Mouse (Mus musculus): Measurements from ENCODE around the gene Capzb.

The Capzb gene

DNA sequence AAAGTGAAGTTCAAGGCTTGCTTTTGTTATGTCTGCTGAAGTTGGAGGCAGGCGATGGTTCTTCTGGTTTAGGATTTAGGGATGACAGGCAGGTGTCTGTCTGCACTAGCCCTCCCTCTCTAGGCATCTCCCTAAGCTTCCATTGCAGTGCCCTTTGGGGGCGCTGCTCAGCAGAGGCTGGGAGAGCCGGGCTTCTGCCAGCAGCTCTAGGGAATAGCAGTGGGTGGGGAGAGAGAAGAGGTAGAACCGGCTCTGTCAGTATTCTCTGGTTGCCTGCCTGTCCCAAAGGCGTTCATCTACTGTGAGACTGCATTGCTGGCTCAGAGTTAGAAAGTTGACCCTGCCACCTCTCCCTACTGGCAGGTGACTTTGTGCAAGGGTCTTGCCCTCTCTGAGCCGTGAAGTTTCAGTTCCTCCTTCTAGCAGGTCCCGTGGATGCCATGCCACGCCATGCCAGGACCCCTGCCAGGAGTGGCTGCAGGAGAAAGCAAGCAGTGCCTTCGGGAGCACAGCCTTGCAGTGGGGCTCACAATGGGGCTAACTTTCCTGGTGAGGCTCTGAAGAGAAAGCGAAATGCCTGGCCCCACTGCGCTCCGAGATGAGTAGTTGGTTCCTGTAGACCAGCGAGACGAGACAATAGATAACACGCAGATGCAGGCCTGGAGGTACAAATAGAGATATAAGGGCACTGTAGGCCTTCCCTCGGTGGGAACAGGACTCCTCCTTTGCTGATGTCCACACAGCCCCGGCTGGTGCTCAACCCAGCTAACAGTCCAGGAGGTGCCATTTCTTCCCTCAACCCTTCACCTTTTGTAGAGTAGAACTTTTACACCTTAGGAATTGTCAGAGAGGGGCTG is 19.5 kb downstream of the Capzb start:
- DNase-seq: no peak

DNA sequence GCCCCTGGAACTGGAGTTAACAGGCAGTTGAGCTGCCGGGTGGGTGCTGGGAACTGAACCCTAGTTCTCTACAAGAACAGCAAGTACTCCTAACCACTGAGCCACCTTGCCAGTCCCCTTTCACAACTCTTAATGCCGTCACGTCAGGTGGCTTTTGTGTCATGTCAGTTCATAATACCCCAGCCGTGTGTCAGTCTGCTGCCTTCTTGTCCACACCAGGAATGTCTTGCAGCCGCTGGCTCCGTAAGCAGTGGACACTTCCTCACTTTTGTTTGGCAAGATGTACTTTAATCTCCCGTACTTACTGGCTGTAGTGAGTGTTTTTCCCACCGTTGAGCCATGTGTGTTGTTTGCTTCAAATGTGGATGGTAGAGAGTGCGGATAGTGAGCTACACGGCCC is 20.4 kb downstream of the Capzb start:
- no peak for DNase-seq

DNA sequence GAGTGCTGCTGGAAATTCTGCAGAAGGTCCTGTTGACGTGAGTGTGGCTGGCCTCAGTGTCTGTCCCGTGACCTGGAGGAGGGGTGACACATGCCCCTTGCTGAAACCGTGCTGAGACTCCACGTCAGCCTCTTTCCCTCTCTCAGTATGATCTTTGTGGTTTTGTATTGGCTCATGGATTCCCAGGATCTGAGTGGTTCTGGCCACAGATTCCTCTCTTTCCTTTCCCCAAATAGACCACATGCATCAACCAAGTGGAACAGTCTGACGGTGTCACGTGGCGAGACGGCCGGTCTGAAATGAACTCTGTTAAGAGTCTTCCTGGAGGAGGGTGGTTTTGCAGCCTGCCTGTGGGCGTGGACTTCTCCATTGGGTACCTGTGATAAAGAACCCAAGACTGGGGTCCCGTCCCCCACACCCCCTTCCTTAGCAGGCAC is 21.3 kb downstream of the Capzb start:
- DNase-seq: no peak

DNA sequence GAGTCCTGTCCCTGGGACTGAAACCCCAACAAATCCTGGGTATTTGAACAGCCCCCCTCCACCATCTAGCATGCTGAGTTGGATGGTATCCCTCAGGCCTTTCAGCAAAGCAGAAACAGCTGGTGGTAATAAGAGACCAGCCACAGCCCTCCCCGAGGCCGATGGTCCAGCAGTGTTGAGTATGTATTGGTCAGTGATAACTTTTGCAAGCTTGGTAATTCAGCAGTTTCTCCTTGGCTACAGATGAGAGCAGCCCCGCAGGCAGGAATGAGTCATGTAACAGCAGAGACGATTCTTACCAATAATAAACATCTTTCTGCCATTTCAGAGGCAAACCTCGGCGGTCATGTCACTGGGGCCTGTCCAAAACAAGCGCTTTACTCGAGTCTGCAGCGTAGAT is 23.9 kb downstream of the Capzb start:
- no peak for DNase-seq

DNA sequence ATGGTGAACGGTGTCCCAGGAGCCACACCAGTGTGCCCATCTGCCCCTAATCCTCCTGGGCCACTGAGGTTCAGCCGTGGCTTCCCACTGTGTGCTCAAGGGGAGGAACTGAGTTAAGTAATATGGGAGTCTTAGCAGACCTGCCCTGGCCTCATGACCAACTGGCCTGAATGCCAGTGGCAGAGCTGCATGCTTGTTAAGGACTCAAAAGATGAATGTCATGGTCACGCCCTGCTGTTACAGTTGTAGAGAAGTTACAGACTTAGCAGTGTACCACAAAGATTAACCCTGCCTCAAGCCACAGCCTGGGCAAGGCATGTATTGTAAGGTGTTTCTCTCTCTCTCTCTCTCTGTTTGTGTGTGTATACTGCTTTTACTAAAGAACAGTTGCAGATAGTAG is 25.8 kb downstream of the Capzb start:
- no peak for DNase-seq

DNA sequence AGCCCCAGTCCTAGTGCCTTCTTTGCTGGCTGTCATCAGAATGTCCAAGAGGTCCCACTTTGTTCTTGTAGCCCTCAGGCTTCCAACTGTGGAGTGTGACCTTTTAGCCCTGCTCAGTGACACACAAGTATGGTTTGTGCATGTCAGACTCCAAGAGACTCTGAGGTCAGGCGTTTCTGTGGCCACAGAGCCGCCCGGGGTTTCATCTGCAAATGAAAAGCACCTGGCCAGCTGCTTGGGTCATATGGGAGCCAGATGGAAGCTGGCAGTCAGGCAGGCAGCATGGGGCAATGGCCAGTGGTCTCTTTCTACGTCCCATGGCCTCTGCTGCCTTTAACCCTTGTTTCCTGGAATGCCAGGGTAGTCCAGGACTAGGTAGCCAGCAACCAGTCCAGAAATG is 27.0 kb downstream of the Capzb start:
- DNase-seq: no peak

DNA sequence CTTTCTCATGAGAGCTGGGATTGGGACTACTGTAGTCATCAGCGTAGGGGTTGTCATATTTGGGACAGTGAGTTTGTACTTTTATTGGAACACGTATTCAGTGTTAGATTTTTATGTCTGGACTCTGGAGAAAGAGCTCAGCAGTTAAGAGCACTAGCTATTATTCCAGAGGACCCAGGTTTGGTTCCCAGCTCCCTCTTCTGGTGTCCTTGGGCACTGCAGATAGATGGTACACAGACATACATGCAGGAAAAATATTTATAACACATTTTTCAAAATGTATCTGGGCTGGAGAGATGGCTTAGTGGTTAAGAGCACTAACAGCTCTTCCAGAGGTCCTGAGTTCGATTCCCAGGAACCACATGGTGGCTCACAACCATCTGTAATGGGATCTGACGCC is 28.3 kb downstream of the Capzb start:
- peak; percentile 37 for DNase-seq

DNA sequence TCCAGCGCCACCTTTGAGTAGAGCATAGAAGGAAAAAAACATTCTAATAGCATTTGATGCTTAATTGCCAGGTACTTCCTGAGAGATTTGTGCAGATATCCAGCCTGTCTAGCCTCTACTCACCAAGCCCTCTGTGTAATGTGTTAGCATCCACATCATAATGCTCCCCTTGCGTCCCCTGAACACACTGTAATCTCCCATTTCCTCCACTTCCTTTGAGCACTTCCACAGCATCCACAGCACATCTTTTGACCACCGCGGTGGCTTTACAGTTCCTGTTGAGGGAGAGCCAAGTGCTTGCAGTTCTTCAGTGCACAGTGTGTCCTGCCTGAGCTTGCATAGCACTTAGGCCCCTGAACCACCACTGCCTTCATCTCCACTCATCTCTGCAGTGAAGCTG is 29.1 kb downstream of the Capzb start:
- DNase-seq: no peak

DNA sequence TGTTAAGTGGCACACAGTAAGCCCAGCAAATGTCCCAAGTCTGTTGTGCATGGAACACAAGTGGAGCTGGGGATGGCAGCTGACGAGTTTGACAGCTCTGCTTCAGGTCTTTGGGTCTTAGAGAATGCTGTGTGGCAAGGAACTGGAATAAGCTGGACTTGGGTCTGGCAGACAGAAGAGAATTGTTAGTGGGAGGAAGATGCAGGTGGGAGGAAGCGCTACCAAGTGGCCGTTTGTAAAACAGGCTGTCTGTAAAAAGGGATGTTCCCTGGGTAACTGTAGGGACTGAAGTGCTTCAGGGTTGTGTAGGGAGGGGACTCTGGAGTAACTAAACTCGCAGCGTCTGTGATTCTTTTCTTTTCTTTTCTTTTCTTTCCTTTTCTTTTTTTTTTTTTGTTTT is 32.4 kb downstream of the Capzb start:
- no peak for DNase-seq

DNA sequence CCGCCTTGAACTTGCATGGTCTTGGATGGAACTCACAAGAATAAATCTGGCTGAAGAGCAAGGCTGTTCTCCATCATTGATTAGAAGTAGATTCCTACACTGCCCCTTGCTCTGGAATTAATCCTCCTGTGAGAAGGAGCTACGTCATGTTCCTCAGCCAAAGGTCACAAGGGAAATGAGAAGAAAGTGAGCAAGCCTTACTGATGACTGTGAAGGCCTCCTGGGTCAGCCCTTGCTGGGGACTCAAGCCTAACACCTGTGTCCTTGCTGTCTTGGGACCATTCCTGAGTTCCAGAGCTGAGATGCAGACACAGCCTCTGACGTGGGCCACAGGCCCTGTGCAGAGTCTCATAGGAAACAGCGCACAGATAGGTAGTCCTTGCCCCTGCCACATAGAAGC is 33.2 kb downstream of the Capzb start:
- DNase-seq: no peak

DNA sequence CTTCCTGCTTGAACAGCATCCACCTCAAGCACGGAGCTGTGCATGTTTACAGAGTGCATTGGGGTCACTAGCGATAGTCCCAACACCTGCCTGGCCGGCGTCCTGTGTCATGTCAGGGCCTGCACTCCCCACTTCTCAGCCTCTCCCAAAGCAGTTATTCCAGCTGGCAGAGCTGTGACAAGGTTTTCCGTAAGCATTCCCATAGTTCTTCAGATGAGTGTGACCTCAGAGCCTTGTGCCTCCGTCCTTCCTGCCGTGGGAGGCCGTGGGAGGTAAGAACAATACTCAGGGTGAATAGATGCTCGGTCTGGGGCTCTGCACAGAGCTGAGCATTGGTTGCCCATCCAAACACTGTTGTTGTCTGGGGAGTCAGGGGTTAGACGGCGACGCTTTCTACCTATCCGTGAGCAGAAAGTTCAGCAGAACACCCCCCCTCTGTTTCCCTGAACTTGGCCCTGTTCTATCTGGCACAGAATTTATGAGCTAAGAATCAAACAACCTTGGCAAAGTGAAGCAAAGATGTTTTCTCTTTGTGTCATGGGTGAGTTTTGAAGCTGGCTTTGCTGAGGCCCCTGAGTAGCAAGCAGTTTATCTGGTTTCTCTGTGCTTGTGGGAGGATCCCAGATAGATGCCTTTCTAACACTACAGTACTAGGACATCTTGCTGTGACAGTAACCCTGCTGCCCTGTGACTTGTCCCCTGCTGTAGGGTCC is 34.0 kb downstream of the Capzb start:
- DNase-seq: no peak

DNA sequence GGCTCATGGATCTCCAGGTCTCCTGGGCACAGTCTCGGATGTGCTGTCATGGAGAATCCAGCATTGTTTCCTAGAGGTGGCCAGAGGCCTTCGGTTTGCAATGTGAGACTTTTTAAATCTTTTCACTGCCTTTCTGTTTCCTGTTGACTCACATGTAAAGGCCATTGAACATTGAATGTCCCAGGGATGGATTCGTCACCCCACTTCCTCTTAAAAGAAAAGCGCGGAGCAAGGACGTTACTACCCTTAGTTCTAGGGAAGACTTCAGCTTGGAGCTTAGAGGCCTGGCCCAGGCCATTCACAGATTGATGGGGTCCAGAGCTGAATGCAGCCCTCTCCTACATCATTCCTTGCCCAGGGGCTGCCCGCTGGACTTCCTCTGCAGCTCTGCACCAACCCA is 35.2 kb downstream of the Capzb start:
- no peak for DNase-seq

DNA sequence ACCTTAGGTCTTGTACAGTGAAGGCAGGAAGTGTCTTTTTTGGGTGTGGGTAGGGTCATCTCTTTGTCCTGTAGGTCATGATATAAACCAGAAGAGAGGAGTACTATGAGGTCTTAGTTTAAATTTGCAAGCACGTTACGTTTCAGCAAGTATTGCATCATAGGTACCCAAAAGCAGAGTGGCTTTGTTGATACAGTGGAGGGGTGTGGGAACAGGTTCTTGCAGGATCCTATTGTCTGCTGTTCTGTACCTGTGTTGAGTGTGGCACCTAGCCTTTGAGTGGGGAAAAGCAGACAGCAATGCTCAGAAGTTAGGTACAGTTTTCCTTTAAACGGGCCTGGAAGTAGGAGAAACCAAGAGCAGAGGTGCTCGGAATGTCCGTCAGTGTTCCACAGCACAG is 36.6 kb downstream of the Capzb start:
- no peak for DNase-seq

DNA sequence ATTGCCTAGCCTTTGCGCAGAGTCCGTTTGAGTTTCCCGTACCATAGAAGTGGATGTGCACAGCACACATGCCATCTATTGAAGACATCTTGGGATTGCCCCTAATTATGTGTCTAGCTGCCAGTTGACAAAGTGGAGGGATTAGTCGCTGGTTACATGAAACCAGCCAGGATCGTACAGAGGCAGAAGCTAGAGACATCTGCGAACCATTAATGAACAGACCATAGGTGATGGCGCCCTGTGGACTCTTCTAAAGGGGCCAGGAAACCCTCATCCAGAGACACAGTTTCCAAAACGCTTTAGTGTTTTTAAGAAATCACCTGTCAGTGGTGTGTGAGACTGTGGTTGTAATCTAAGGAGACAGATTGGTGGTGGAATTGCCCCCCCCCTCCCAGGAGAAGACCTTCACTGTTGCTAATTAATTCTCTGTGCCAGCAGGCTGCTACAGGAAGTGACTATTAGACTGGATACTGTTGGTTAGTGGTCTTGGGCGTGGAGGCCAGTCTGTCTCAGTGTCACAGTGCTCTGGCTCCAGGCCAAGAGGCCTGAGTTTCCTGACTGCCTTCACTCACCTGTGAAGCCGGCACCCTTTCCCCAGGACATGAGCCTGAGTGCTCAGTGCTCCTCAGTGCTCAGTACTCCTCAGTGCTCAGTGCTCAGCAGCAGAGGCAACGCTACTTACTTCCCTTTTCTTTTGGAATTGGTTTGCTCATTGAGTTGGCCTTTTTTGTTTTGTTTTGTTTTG is 37.8 kb downstream of the Capzb start:
- DNase-seq: peak; percentile 62

DNA sequence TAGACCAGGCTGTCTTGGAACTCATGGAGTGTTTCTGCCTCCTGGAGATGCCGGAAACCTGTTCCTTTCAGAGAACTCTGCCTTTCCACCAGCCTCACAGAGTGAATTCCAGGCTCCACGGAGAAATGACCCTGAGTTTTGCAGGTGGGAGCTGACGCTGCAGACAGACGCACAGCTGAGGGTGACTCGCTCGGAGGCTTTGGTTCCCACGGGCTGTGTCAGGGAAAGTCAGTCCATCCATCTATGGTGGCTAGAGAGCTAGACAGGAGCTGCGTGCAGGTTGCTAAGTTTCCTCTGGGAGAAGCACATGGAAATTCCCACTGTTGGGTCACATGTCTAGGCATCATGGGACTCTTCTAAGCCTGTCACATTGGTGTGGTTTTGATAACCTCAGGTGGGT is 38.5 kb downstream of the Capzb start:
- DNase-seq: no peak

DNA sequence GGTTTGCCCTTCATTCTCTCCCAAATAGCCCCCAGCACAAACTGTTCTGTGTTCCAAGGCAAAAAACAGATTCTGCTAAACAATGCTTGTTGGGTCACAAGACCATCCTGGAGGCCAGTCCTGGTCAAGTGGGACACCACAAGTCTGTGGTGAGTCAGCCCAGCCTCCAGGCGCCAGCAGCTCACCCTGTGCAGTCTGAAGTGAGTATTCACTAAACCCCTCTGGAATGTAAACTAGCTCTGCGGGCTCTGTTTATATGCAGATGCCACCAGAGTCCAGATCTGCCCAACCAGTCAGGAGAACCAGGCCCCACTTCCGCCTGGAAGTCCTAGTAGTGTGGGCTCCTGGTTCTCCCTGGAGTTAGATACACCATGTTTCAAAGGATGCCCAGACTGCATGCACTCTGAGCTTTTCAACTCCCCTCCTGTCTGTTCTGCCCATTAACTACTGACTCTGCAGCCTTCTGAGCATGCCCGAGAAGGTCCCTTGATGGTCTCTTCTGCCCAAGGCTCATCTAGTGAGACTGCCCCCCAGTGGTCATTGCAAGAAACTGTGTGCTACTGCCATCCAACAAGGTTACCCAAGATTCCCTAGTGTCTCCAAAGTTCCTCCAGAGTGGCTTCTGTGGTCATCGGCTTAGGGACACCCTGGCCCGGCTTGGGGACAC is 39.9 kb downstream of the Capzb start:
- peak; percentile 83 for DNase-seq

DNA sequence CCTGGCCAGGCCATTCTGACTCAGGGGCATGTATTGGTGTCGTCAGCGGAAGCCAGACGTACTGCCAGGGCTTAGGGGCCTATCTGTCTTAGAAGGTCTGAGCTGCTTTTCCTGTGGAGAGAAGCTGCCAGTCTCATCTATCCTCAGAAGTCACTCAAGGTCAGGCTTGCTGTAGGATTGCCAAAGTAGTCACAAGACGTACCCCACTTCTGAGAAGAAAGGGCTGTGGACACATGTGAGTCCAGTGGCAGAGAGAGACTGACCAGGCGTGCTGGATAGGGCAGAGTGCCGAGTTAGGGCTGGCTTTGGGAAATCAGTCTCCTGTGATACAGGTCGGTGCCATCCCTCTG is 40.4 kb downstream of the Capzb start:
- no peak for DNase-seq

DNA sequence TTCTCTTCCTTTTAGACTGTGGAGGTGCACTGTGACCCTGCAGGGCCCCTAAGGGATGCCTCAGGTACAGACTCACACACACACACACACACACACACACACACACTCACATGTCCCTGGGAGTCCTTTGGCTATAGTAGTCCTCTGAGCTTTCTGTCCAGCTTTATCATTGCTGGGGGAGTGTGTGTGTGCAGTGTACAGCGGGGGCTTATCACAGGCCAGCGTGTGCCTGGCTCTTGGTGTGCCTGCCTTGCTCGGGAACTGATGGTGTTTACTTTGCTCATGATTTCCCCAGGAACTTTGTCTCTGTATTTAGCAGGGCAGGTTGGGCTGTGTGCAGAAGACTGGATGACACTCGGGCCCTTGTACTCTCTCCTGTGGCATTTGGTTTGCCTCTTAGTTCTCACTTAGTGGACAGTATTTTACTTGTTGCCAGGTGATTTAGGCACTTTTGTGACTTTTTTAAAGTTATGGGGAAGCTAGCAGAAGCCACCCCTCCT is 41.1 kb downstream of the Capzb start:
- no peak for DNase-seq

DNA sequence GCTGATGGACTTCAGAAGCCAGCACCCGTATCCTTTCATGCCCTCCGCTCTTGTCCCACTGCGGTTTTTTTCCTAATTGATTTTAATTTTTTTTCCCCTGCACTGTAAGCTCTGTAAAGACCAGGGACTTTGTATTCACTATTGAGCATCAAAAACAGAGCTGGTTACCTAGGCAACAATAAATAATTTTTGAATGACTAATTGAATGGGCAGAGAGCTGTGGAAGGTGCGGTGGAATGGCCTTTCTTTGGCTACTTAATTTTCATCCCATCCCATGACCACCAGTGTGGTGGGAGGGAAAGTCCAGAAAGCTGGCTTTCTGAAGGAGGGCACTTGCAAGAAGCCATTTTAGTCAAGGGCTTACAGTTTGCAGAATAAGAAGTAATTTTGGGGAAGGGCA is 41.6 kb downstream of the Capzb start:
- DNase-seq: no peak

DNA sequence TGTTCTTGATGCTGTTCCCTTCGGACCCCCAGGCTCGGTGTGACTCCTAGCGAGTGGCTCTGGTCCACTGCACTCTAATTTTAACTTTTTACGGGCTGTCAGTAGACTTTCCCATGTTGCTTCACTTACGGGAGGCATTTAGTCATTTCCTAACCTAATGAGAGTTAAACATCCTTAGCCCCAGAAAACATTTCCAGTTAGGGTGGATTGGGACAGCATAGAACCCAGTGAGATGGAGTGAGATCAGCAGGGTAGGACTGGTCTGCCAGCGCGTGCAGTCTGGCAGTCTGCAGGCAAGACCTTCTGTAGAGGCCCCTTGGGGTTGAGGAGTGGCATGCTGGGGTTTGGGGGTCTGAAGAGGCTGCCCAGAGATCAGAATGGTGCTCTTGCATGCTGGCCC is 42.9 kb downstream of the Capzb start:
- no peak for DNase-seq

DNA sequence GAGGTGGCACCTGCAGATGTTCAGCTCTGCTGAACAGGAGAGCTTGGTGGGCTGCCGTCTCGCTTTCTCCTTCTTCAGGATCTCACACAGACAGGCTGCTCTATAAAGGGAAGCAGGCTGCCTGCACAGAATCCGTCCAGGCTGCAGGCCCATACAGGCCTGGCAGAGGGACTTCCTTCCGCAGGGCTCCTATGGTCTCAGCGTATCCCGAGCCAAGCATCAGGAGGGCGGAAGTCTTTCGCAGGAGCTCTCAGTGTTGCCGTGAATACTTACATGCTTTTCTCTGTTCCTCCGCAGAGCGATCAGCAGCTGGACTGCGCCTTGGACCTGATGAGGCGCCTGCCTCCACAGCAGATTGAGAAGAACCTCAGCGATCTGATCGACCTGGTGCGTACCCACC is 45.9 kb downstream of the Capzb start:
- no peak for DNase-seq

DNA sequence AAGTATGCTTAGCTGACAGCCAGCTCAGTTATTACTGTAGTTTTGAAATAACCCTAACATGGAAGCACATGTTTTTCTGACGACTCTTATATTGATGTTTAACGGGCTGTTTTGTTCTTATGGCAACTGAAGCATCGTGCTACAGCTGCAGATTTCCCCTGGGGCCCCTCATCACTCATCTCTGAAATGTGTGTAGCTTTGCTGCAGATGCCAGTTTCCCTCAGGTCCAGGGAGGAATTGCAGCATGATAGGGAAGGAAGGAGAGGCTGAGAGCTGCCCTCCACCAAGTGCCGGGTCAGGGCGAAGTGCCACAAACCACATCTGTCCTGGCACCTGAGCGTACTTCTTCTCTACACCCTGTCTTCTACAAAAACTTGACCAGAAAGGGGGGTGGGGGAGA is 47.6 kb downstream of the Capzb start:
- peak; percentile 62 for DNase-seq

Measured in retina, postnatal 1 day (tissue).